Mouse (Mus musculus) forebrain, postnatal 0 days (tissue): ENCODE measurements around the gene Kbtbd6. TPM values are rescaled to one million over a fixed set of nuclear protein-coding genes. Genes with fewer than 3 reads are reported as not detected.
A peak's percentile ranks its signal among the peaks of the same experiment; 100 is the strongest.
"Not testable (repeated sequence)": the region's sequence is repeated elsewhere in the genome, so short reads cannot be mapped to it uniquely, and the experiment has no call there.

Experiments used
- ATAC-seq: fragments of 200-750 bp; cut with Nextera tagmentation; 2 replicates; pipeline ENCODE4 v1.8.0; 2017; ENCODE audit warnings: mild to moderate bottlenecking, moderate library complexity
- DNase-seq: peaks from one replicate; pipeline ENCODE4 v3.0.0-alpha.2; 2015
- H3K27ac ChIP-seq: fragments of 300-500 bp; sonication (generic); 2 replicates; pipeline ENCODE4 v1.5.1; 2014; ENCODE audit warnings: low read depth, mild to moderate bottlenecking, antibody characterized with exemption, low read length, moderate library complexity, mixed read lengths
- H3K27me3 ChIP-seq: fragments of 300-500 bp; sonication (generic); 2 replicates; pipeline ENCODE4 v1.6.1; 2014; ENCODE audit warnings: mild to moderate bottlenecking, low read length, mixed read lengths; ENCODE audit not compliant: insufficient read depth
- H3K36me3 ChIP-seq: fragments of 300-500 bp; sonication (generic); 2 replicates; pipeline ENCODE4 v1.6.1; 2014; ENCODE audit warnings: mild to moderate bottlenecking, moderate library complexity; ENCODE audit not compliant: insufficient read depth
- H3K4me1 ChIP-seq: fragments of 300-500 bp; sonication (generic); 2 replicates; pipeline ENCODE4 v1.6.1; 2014; ENCODE audit warnings: antibody characterized with exemption; ENCODE audit not compliant: insufficient read depth
- H3K4me2 ChIP-seq: fragments of 300-500 bp; sonication (generic); 2 replicates; pipeline ENCODE4 v1.6.1; 2014; ENCODE audit warnings: low read depth, mild to moderate bottlenecking, moderate library complexity
- H3K4me3 ChIP-seq: fragments of 300-500 bp; sonication (generic); 2 replicates; pipeline ENCODE4 v1.5.1; 2014; ENCODE audit warnings: low read depth, low read length, mixed read lengths
- H3K9ac ChIP-seq: fragments of 300-500 bp; sonication (generic); 2 replicates; pipeline ENCODE4 v1.6.1; 2014; ENCODE audit warnings: mild to moderate bottlenecking
- H3K9me3 ChIP-seq: fragments of 300-500 bp; sonication (generic); 2 replicates; pipeline ENCODE4 v1.6.1; 2016; ENCODE audit warnings: low read length
- CTCF ChIP-seq: sonication (generic); IDR thresholded peaks from 2 replicates; pipeline ENCODE4 v1.5.1; 2016; ENCODE audit warnings: antibody characterized with exemption, control low read depth, low read depth
- WGBS: fragments of 180-500 bp; shearing (Covaris S2); extraction: QIAGEN DNeasy Blood & Tissue Kit; methylation state at CpG from one replicate; pipeline ENCODE4 v1.1.7; 2014; 5-methylcytosine and 5-hydroxymethylcytosine counted together
- polyA plus RNA-seq: library from polyadenylated mRNA; unstranded; fragments of >200 nt; fragmentation: Nextera tagmentation; extraction: Ambion mirVana; gene quantifications from 2 replicates; pipeline ENCODE4 v1.2.1, GENCODE M21; 2015
- total RNA-seq: library from RNA; depleted of rRNA; stranded (reverse); fragments of >200 nt; gene quantifications from 2 replicates; pipeline ENCODE4 v1.2.3, GENCODE M21; 2014

Gene Kbtbd6
- total and polyA plus RNA-seq, 2 experiments from 2014 or later, result 1.2 to 3.7 TPM

DNA sequence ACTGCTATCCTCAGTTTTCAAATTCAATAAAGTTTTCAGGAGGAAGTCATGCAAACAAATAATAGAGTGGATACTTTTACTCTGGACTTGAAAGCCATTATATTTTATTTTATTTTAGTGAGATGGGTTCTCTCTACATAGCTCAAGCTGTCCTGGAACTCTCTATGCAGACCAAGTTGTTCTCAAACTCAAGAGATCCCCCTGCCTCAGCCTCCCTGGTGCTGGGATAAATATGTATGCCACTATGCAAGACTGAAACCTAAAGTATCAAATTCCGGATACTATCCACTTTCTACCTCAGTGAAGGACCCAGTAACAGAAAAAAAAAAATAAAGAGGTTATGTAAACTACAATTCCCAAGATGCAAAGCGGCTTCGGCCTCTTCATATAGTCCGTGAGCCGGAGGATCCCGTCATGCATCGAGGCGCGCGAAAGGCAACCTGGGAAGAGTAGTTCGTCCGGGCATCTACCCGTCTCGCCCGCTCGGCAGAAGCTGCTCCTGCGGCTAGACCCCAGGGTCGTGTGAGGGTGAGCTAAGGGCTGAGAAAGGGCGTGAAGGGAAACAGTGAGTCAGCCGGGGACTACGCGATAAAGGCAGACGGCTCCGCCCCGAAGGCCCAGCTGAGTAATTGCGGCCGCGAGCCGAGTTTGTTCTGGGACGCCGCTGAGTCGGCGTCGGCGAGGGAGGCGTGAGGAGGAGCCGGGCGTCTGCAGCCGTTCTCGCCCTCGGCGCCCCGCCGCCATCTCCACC is 25.5 kb upstream of the Kbtbd6 start, which contains the start of gene Kbtbd7:
Gene Kbtbd7, plus strand, starts transcription at position 533 of the 751 bp plus-strand sequence.
- TF ChIP-seq CTCF, result no peak
- ATAC-seq (peak; percentile 100), DNase-seq (peak; percentile 95)
- H3K4me2 ChIP-seq, result peak within 1 kb of the TSS; percentile 48
- H3K9ac ChIP-seq, result peak within 1 kb of the TSS; percentile 74
- WGBS, result 3% methylated on average over 44 of the region's 44 CpGs
- no peaks in the 10 kb centered on the region for H3K9me3 ChIP-seq
- H3K36me3 ChIP-seq, result 0 out of 2 replicates have a peak, but pooled peaks cover under 1% of the 10 kb centered on the region
- H3K4me3 ChIP-seq, result peak within 1 kb of the TSS; percentile 54
- H3K4me1 ChIP-seq, result no peaks in the 10 kb centered on the region
- H3K27me3 ChIP-seq, result no peaks in the 10 kb centered on the region
- H3K27ac ChIP-seq, result peak within 1 kb of the TSS; percentile 83

DNA sequence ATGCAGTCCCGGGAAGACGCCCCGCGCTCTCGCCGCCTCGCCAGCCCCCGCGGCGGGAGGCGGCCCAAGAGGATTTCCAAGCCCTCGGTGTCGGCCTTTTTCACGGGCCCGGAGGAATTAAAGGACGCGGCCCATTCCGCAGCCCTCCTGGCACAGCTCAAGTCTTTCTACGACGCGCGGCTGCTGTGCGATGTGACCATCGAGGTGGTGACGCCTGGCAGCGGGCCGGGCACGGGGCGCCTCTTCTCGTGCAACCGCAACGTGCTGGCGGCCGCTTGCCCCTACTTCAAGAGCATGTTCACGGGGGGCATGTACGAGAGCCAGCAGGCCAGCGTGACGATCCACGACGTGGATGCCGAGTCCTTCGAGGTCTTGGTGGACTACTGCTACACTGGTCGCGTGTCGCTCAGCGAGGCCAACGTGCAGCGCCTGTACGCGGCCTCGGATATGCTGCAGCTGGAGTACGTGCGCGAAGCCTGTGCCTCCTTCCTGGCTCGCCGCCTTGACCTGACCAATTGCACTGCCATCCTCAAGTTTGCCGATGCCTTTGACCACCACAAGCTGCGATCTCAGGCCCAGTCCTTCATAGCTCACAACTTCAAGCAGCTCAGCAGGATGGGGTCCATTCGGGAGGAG is 24.8 kb upstream of the Kbtbd6 start:
- not testable (repeated sequence) for H3K36me3 ChIP-seq

DNA sequence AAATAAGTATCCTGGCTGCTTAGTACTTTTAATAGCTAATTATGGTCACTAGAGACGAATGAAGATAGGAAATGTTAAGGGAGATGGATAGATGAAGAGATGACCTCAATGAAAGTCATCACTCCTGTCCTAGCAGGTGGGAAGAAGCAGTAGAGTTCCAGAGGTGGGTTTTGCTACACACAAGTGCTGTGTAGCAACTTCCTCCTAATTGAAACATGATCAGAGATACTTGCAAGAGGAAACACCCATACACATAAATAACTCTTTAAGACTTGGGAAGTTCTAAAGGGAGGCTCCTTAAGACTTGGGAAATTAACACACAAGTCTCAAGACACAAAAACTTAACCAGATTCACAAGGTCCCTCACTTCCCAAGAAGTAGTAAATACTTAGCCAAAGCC is 17.6 kb upstream of the Kbtbd6 start:
- WGBS, result 90% methylated on average over 1 of the region's 1 CpGs
- Histone ChIP-seq H3K27me3 (no peaks in the 10 kb centered on the region), H3K9ac (no peak overlapping the region), H3K4me3 (no peak overlapping the region), H3K27ac (no peak overlapping the region), H3K4me2 (no peak overlapping the region), H3K9me3 (no peaks in the 10 kb centered on the region), H3K36me3 (no peaks in the 10 kb centered on the region), H3K4me1 (no peaks in the 10 kb centered on the region)
- ATAC-seq (no peak), DNase-seq (no peak)
- no peak for TF ChIP-seq CTCF

More for the DNA sequence above, 24.8 kb upstream of the Kbtbd6 start:
- DNase-seq, H3K4me1 ChIP-seq, H3K9me3 ChIP-seq, H3K27me3 ChIP-seq: not testable (repeated sequence)
- Histone ChIP-seq H3K4me2 (peak overlapping the region; percentile 48), H3K27ac (peak overlapping the region; percentile 83), H3K4me3 (peak overlapping the region; percentile 54), H3K9ac (peak overlapping the region; percentile 74)
- peak; percentile 58 for ATAC-seq
- WGBS, result 68% methylated on average over 4 of the region's 59 CpGs

DNA sequence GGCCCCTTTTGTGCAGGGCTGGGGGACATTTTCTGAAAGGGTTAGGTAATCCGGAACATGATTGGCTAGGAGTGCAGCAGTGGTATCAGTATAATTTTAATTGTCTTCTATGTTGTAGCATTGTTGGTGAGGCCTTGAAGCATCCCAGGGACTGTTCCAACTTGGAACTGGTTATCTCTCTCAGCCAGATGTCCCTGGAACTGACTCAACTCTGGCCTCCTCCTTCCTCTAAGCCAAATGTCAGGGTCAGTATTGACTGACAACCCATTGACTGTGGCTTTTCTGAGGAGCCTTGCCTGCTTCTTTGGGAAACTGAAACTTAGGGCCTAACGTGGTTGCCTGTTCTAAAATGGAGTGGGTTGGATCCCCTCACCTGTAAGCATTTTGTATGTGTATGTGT is 11.0 kb upstream of the Kbtbd6 start:
- WGBS, result 88% methylated on average over 2 of the region's 2 CpGs
- H3K27ac ChIP-seq, result no peak overlapping the region
- H3K4me1 ChIP-seq, result peaks cover 3% of the 10 kb centered on the region
- H3K4me2 ChIP-seq, result no peak overlapping the region
- H3K9ac ChIP-seq, result no peak overlapping the region
- no peaks in the 10 kb centered on the region for H3K9me3 ChIP-seq
- ATAC-seq (no peak), DNase-seq (no peak)
- H3K4me3 ChIP-seq, result no peak overlapping the region
- no peaks in the 10 kb centered on the region for H3K36me3 ChIP-seq
- H3K27me3 ChIP-seq, result no peaks in the 10 kb centered on the region
- no peak for TF ChIP-seq CTCF

DNA sequence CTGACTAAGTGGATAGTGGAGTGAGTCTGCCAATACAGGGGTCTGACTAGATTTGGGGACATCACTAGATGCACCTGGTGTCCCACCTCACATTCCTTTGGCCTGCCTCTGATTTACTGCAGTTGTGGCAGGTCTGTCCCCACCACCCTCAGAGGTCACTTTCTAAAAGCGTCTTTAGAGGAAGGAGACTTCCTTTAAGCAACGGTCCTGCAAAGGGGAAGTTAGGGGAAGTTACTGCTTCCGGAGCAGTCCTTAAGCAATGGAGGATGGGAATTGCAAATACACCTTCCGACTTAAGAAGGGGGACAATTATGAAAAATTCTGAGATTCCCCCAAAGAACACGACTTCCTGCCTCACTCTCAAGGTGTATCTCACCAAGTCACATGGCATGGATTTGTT is 10.2 kb upstream of the Kbtbd6 start:
- Histone ChIP-seq H3K4me1 (peaks cover 3% of the 10 kb centered on the region), H3K27me3 (no peaks in the 10 kb centered on the region), H3K36me3 (no peaks in the 10 kb centered on the region), H3K4me2 (no peak overlapping the region), H3K9me3 (no peaks in the 10 kb centered on the region), H3K27ac (no peak overlapping the region), H3K9ac (no peak overlapping the region), H3K4me3 (no peak overlapping the region)
- DNase-seq (no peak), ATAC-seq (no peak)
- TF ChIP-seq CTCF, result no peak
- 87% methylated on average over 5 of the region's 5 CpGs for WGBS

DNA sequence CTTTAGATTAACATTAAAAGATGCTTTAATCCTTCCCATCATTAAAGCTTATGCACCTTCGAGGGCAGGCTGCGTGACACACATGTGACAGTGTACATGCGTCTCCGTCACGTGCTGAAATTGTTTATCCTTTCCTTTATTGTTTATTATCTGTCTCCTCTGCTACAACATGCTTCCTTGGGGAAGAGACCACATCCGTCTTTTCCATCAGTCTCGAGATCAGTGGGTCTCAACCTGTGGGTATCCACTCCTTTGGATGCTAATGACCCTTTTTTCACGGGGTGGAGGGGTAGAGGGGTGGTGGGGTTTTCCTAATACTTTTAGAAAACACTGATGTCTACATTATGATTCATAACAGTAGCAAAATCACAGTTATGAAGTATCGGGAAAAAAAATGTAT is 7.0 kb upstream of the Kbtbd6 start:
- DNase-seq, result no peak
- Histone ChIP-seq H3K9ac (peak overlapping the region; percentile 34), H3K4me2 (peak overlapping the region; percentile 53), H3K4me1 (peaks cover 3% of the 10 kb centered on the region), H3K27ac (peak overlapping the region; percentile 85; the same call in 1 of the 2 replicates), H3K4me3 (peak overlapping the region; percentile 27), H3K9me3 (no peaks in the 10 kb centered on the region), H3K36me3 (no peaks in the 10 kb centered on the region), H3K27me3 (no peaks in the 10 kb centered on the region)
- TF ChIP-seq CTCF, result no peak
- peak; percentile 12; the same call in 1 of the 2 replicates for ATAC-seq
- WGBS, result 63% methylated on average over 9 of the region's 9 CpGs

DNA sequence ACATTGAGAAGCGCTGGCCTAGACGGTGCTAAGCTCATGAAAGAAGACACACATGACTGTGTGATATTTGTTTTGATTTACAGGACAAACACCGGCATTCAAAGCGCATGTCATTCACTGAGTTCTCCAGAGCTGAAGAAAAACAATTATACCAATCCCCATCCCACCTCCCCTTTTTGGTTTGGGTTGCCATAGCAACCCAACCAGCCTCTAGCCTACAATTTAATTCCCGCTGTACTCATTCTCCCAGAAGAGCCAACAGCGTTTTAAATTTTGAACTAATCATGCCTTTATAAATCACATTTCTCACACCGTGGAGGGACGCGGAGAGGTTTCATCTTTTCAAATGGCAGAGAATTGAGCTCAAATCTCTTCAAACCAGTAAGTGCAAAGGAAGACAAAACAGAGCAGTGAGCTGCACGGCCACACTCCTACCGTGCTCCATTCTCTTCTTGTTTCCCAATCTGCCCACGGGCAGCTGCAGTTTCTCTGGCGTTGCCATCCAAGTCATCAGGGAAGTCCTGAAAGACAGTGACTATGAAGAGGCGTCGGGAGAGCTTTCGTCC is 6.5 kb upstream of the Kbtbd6 start:
- Histone ChIP-seq H3K4me3 (peak overlapping the region; percentile 27), H3K9ac (peak overlapping the region; percentile 34), H3K27ac (peak overlapping the region; percentile 85), H3K36me3 (no peaks in the 10 kb centered on the region), H3K4me1 (peaks cover 3% of the 10 kb centered on the region), H3K4me2 (peak overlapping the region; percentile 53), H3K27me3 (no peaks in the 10 kb centered on the region), H3K9me3 (no peaks in the 10 kb centered on the region)
- WGBS, result 5% methylated on average over 16 of the region's 16 CpGs
- DNase-seq (peak; percentile 85), ATAC-seq (peak; percentile 94)
- TF ChIP-seq CTCF, result no peak

DNA sequence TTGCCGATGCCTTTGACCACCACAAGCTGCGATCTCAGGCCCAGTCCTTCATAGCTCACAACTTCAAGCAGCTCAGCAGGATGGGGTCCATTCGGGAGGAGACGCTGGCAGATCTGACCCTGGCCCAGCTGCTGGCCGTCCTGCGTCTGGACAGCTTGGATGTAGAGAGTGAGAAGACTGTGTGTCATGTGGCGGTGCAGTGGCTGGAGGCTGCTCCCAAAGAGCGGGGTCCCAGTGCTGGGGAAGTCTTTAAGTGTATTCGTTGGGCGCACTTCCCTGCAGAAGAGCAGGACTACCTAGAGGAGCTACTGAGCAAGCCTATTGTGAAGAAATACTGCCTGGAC is 928 bp downstream of the Kbtbd6 start:
- 98% methylated on average over 5 of the region's 10 CpGs for WGBS

More for the DNA sequence above, 928 bp downstream of the Kbtbd6 start:
- not testable (repeated sequence) for ATAC-seq, H3K4me1 ChIP-seq, H3K27ac ChIP-seq, H3K36me3 ChIP-seq, DNase-seq, H3K4me3 ChIP-seq, H3K9ac ChIP-seq, H3K9me3 ChIP-seq, H3K4me2 ChIP-seq, H3K27me3 ChIP-seq
